Mouse (Mus musculus) brain, embryonic 14.5 days (tissue): ENCODE results near the gene Ndufs2. TPM values are rescaled to one million over a fixed set of nuclear protein-coding genes. Genes with fewer than 3 reads are reported as not detected.

ENCODE experiments used
- DNase-seq: peaks from one replicate; pipeline ENCODE4 v3.0.0-alpha.2; 2011; ENCODE audit warnings: low read depth
- CTCF ChIP-seq: fragments of 200-500 bp; IDR thresholded peaks from 2 replicates; pipeline ENCODE4 v1.5.1; 2012; ENCODE audit warnings: inconsistent platforms, mild to moderate bottlenecking, moderate library complexity, borderline replicate concordance; ENCODE audit not compliant: insufficient read depth, insufficient read length; ENCODE audit errors: extremely low read depth
- POLR2A ChIP-seq: fragments of 200-500 bp; IDR thresholded peaks from 2 replicates; pipeline ENCODE4 v1.6.1; 2012; ENCODE audit warnings: mild to moderate bottlenecking, inconsistent platforms, borderline replicate concordance; ENCODE audit not compliant: poor library complexity, insufficient read depth, insufficient read length, severe bottlenecking; ENCODE audit errors: extremely low read depth
- polyA plus RNA-seq: library from polyadenylated mRNA; depleted of rRNA; stranded (reverse); fragments of >200 nt; gene quantifications from 2 replicates; pipeline ENCODE4 v1.2.3, GENCODE M21; 2012

The Ndufs2 gene
- polyA plus RNA-seq, 1 experiment: 153 TPM

DNA sequence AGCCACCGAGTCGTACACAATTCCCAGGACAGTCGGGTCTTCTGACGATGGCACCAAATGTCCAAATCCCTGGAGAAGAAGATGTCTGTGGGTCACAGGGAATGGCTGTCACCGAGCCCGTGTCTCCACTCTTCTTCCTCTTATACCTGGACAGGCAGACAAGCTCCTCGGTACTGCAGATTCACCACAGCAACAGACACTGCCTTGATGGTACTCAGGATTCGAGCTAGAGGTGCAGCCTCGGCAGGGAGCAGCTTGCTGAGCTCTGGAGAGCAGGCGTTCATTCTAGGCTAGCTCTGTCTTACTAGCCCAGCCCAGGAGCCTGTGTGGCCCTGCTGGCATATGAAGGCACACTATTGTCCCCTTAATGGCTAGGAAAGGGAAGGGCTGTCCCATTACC lies 26.5 kb upstream of the Ndufs2 start:
- TF ChIP-seq CTCF (no peak), POLR2A (no peak)
- no peak for DNase-seq

DNA sequence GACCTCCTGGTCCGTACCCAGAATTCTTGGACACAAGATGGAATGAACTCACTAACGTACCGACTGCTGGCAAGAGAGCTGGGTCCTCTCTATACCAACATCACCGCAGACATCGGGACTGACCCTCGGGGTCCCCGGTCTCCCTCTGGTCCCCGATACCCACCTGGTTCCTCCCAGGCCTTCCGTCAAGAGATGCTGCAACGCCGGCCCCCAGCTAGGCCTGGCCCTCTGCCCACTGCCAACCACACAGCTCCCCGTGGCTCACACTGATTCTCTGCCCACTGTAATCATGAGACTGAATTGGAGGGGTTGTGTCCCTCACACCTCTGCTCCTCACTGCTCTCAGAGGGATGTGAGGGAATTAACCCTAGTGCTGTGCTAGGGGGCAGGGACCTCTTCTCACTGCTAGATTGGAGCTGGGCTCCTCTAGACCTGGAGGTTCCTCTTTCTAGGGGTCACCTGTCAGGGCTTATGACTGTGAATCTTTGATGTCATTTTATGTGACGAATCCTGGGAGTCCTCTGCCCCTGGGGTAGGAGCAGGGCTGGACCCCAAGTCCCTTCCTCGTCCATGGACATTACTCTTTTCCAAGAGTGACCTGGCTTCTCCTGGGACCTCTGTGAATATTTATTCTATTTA lies 25.0 kb upstream of the Ndufs2 start:
- no peak for DNase-seq
- no peak for TF ChIP-seq CTCF

DNA sequence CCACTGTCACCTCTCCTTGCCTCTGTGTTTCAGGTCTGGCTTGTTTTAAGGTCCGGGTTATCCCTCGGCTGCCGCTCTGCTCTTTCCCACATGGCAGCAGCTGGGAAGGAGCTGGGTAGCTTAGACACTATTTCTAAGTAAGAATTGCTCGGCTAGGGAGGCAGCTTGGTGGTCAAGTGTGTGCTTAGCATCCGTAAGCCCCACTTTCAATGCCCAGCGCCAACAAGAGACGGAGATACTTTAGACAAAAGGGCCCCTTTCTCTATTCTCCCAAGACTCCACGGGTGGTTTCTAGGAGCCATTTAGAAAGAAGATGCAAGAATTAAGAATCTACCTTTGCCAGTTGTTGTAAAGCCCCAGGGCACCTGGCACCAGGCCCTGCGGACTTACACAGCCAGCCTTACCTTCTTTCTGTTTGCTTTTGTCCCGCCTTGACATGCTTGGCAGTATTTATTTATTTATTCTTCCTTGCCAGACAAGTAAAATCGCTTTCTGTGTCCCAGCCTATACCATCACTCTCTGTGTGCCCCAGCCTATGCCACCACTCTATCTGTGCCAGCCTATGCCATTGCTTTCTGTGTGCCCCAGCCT lies 24.1 kb upstream of the Ndufs2 start:
- no peak for TF ChIP-seq POLR2A

DNA sequence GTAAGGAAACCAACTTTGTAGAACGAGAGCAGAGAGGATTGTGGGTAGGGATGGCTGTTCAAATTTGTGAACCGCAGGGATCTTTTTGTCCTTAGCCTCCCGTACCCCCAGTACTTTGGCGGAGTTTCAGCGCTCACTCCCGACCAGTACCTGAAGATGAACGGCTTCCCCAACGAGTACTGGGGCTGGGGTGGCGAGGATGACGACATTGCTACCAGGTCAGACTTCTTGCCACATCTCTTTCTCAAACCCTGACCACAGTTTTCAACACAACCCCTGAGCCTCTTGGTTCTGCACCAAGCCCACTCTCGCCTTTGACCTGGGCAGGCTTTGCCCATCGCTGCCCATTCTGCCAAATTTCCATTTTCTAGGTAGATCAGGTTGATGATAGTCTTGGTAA lies 23.0 kb upstream of the Ndufs2 start:
- no peak for DNase-seq
- TF ChIP-seq CTCF (no peak), POLR2A (no peak)

More for the DNA sequence above, 24.1 kb upstream of the Ndufs2 start:
- no peak for DNase-seq

DNA sequence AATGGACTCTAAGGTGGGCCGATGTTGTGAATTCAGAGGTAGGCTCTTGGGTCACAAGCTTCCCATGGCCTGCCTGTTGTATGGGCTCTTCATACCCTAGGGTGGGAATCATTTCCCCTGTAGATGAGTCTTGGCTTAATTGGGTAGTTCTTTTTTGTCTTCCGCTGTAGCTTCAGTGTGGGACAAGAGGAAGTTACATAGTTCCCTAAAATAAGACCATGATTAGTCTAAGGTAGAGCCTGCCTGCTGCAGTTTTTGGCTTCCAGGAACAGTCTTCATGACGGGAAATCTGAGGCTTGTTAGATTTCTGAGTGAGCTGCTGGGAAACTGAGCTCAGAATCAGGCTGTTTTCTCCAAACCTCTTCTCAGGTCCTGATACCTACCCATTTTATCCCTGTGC lies 20.9 kb upstream of the Ndufs2 start:
- no peak for TF ChIP-seq POLR2A
- TF ChIP-seq CTCF: no peak
- DNase-seq: no peak

DNA sequence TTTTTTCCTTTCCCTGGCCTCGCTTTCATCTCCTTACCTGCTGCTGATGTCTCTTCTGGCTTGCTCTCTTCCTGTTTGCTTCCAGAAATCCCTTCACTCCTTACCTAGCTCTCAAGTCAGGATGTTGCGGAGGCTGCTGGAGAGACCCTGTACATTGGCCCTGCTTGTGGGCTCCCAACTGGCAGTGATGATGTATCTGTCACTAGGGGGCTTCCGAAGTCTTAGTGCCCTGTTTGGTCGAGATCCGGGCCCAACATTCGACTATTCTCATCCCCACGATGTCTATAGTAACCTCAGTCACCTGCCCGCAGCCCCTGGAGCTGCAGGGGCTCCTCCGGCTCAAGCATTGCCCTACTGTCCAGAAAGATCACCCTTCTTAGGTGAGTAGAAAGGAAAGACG lies 20.4 kb upstream of the Ndufs2 start:
- no peak for DNase-seq
- TF ChIP-seq POLR2A (no peak), CTCF (0 out of 2 replicates have a peak, but pooled peaks have one; percentile 1)

DNA sequence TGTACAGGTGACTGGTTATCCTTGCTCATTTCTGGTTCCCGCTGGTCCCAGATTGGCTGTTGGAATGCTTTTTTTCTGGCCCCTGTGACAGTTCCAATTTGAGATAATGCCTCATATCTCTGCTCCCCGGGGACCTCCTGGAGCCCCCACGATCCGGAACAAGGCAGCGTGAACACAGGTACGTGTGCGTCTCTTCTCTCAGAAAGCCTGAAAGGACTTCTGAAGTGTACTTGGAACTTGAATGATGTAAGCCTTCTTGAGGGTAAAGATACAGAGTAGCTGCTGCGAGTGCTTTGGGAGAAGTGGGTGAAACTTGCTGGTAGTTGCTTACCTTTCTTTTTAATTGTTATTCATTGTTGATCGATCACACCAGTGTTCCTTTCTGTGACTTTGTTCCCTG lies 20.0 kb upstream of the Ndufs2 start:
- TF ChIP-seq POLR2A (no peak), CTCF (no peak)
- no peak for DNase-seq

DNA sequence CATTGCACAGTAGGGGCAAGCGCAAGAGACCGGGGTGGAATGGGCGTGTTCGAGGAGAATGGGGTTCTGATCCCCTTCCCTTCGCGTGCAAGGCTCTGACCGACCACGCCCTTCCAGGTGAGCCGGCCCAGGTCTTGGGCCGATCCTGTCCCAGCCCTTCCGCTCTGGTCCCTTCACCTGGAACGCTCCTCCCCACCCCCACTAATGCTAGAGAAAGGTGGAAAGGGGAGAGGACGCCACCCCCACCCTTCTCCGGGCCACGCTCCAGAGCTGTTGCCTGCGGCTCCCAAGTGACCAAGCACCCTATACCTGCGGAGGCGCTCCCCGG lies 19.3 kb upstream of the Ndufs2 start:
- no peak for DNase-seq
- TF ChIP-seq CTCF: no peak

DNA sequence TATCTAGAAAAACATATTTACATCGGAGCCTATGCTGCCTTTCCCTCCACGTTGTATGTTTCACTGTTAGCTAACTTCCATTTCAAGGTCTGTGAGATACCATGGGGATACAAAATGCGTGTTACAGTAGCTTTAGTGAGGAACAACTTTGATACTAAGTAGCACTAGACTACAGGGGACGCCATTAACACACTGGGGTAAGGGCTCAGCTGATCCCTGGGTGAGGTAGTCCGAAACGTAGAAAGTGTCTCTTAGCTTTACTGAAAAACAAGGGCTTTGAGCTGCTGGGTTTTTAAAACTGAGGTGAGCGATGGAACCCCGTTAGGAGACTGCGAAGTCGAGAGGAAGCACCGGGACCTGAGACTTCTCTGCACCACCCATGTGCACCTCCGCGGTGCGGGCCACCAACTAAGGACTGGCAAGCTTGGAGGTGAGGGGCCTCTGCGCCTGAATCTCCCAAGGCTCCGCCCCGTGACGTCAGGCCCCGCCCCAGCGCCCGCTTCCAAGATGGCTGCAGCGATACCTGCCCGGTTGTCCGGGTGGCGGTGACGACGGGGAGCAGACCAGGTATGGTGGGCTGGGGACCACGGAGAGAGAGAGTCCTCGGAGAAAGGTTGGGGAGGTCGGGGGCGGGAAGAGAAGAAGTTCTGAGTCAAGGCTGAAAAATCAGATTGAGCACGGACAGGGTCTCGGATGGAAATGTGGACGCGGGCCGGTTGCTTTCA lies 18.8 kb upstream of the Ndufs2 start, which contains the start of gene B4galt3:
TSS of gene B4galt3 (plus strand) at position 481 of the 725 bp plus-strand sequence.
- no peak for TF ChIP-seq CTCF
- TF ChIP-seq POLR2A: peak; percentile 87; the same call in 1 of the 2 replicates

DNA sequence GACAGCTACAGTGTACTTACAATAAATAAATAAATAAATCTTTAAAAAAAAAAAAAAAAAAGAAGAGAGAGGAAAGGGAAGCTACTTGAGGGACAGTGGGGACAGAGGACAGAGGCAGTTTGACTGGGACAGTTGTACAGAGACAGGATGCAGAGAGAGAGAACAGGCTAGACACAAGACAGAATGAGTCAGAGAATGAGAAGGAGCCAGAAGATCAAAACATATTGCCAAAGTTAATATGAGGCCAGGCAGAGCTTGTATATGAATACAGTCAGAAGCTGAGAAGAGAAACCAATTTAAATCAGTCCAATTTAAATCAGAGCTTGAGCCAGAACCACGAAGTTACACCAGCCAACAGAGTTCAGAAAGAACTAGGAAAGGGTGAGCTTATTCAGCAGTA lies 17.2 kb upstream of the Ndufs2 start:
- TF ChIP-seq POLR2A (no peak), CTCF (no peak)
- no peak for DNase-seq

More for the DNA sequence above, 18.8 kb upstream of the Ndufs2 start, which contains the start of gene B4galt3:
- peak; percentile 96 for DNase-seq

DNA sequence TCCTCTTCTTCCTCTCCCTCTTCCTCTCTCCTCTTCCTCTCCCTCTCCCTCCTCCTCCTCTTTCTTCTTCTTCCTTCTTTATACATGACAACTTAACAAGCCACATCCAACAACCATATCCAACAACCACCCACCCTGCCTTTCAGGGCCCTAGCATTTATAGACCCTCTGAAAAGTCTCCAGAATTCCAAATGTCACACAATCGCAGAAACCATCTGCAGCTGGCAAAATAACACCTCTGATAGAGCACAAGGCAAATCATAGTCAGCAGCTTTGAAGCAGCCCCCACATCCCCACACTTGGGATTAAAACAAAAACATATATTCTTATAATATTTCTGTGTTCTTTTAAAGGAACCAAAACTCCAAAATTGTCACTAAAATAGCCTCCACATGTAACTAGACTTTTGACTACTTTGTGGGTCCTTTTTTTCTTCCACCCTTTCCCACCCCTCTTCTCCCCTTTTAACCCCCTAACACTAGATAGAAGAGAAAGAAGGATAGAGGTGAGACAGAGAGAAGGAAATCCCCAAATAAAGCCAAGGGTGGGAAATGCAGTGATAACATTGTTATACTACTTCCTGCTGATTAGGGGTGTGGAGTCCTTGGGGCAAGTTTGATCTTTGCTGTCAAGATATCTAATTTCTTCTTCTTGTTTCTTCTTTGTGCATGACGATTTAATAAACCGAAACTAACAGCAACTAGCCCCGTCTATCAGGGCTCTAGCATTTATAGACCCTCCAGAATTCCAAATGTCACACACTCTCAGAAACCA lies 15.0 kb upstream of the Ndufs2 start:
- TF ChIP-seq POLR2A: no peak
- TF ChIP-seq CTCF: no peak
- DNase-seq: no peak

DNA sequence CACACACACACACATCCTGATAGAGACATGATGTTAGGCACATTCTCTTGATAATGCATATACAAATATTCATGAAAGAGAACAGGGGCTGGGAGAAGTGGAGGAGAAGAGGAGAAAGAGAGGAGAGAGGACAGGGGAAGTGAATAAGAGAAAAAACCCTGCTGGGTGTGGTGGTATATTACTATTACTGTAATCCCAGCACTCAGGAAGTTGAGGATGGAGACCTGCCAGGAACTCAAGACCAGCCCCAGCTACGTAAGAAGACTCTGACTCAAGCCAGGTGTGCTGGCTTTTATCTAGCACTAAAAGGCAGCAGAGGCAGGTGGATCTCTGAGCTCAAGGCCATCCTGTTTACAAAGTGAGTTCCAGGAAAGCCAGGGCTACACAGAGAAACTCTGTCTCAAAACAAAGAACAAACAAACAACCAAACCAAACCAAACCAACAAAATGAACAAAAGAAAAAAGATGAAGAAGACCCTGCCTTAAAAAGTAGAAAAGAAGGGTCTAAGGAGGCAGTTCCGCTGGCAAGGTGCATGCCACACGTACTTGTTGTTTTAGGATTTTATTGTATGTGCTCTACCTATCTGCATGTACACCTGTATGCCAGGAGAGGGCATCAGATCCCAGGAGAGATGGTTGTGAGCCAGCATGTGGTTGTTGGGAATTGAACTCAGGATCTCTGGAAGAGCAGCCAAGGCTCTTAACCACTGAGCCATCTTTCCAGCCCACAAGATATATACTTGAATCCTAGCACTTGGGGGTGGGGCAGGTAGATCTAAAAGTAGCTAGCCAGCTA lies 12.7 kb upstream of the Ndufs2 start:
- TF ChIP-seq CTCF (no peak), POLR2A (no peak)
- no peak for DNase-seq
